In genomic region chr7:81842998-81843397, GRCm38 (mm10) we compare ENCODE assay signal across 35 mouse cellular contexts. TPM values are rescaled to one million over a fixed set of nuclear protein-coding genes. Genes with fewer than 3 reads are reported as not detected.
A peak's percentile ranks its signal among the peaks of the same experiment; 100 is the strongest.
DNase-seq lines count a peak whose midpoint lies in the region; ATAC-seq and TF ChIP-seq lines count a peak whose summit lies in the region.
"Had no signal": no experiment of that assay in that cellular context is flagged by ENCODE, and none has a peak within 500 bp of the region (broad histone marks: within the 10 kb centered on the region; RNA-seq: fewer than 3 reads in every experiment).

No protein-coding gene starts in this region.

- no peak overlapping the region for H3K9ac ChIP-seq in lung, postnatal 0 days (replicated peaks; ENCODE audit: low read depth)
- H3K9ac ChIP-seq: forebrain, embryonic 13.5 days; hindbrain, embryonic 13.5 days; intestine, embryonic 15.5 days had no signal

- no peak overlapping the region for H3K4me3 ChIP-seq in lung, postnatal 0 days (ENCODE audit: low read depth, low read length)
- 0 out of 2 replicates have a peak overlapping the region, but pooled peaks have one; percentile 6 for H3K4me3 ChIP-seq in bone marrow macrophage, adult 2 months (ENCODE audit: insufficient read depth, low read length)
- no peak overlapping the region for H3K4me3 ChIP-seq in macrophage (ENCODE audit: inconsistent target)
- H3K4me3 ChIP-seq in olfactory bulb, adult 2 months (ENCODE audit: insufficient read depth, low read depth, low read length) = no peak overlapping the region
- H3K4me3 ChIP-seq: forebrain, embryonic 10.5 days; forebrain, embryonic 13.5 days; gastrocnemius, adult 2 months; hindbrain, embryonic 10.5 days; hindbrain, embryonic 13.5 days; intestine, embryonic 15.5 days had no signal

- H3K36me3 ChIP-seq in lung, postnatal 0 days (ENCODE audit: insufficient read depth, low read length) = no peaks in the 10 kb centered on the region
- H3K36me3 ChIP-seq in macrophage (ENCODE audit: inconsistent target) = no peaks in the 10 kb centered on the region
- H3K36me3 ChIP-seq: forebrain, embryonic 10.5 days; hindbrain, embryonic 10.5 days; hindbrain, embryonic 13.5 days; intestine, embryonic 15.5 days had no signal

- DNase-seq in lung, postnatal 0 days (ENCODE audit: low spot score) = peak; percentile 28
- DNase-seq in lung, postnatal 25 days (ENCODE audit: low spot score) = no peak
- no peak for DNase-seq in embryo, embryonic 10 days (ENCODE audit: low spot score)
- no peak for DNase-seq in cerebellum, adult 11 months
- DNase-seq: adrenal gland, adult 2 months; adrenal gland, postnatal 14 days; cerebellum, adult 18-20 months; cerebellum, adult 9-10 months; cerebellum, postnatal 14 days; embryo, embryonic 11 days; gastrocnemius, adult 2 months; gastrocnemius, postnatal 14 days had no signal

- no peak overlapping the region for H3K27ac ChIP-seq in lung, postnatal 0 days (ENCODE audit: low read length)
- peak overlapping the region; percentile 49 for H3K27ac ChIP-seq in bone marrow macrophage, adult 2 months (ENCODE audit: insufficient read depth, low read depth, low read length)
- H3K27ac ChIP-seq in macrophage = peak overlapping the region; percentile 14
- peak overlapping the region; percentile 15; the same call in 1 of the 2 replicates for H3K27ac ChIP-seq in olfactory bulb, adult 2 months (ENCODE audit: insufficient read depth, low read depth, low read length)
- H3K27ac ChIP-seq: forebrain, embryonic 10.5 days; forebrain, embryonic 13.5 days; gastrocnemius, adult 2 months; hindbrain, embryonic 10.5 days; hindbrain, embryonic 13.5 days; intestine, embryonic 15.5 days had no signal

- H3K27me3 ChIP-seq in lung, postnatal 0 days (replicated peaks; ENCODE audit: insufficient read depth, low read length) = no peaks in the 10 kb centered on the region
- H3K27me3 ChIP-seq: forebrain, embryonic 13.5 days; hindbrain, embryonic 13.5 days; intestine, embryonic 15.5 days had no signal

- TF ChIP-seq POLR2A in bone marrow macrophage, adult 2 months (IDR thresholded peaks at IDR 0.05; ENCODE audit: borderline replicate concordance, low read depth, low read length) = no peak
- no peak for TF ChIP-seq POLR2A in olfactory bulb, adult 2 months (IDR thresholded peaks at IDR 0.05; ENCODE audit: insufficient read depth, low read depth, low read length)

- no peaks in the 10 kb centered on the region for H3K9me3 ChIP-seq in lung, postnatal 0 days (ENCODE audit: low read length)
- H3K9me3 ChIP-seq: forebrain, embryonic 10.5 days; forebrain, embryonic 13.5 days; hindbrain, embryonic 10.5 days; hindbrain, embryonic 13.5 days; intestine, embryonic 15.5 days had no signal

- H3K4me2 ChIP-seq in lung, postnatal 0 days (replicated peaks; ENCODE audit: low read depth, low read length) = no peak overlapping the region
- H3K4me2 ChIP-seq: forebrain, embryonic 13.5 days; heart, embryonic 11.5 days; hindbrain, embryonic 13.5 days; intestine, embryonic 15.5 days had no signal

- 26% methylated on average over 1 of the region's 1 CpGs for WGBS in lung, postnatal 0 days
- WGBS in macrophage (ENCODE audit: missing documents) = 25% methylated on average over 1 of the region's 1 CpGs
- WGBS in olfactory bulb, adult 2 months = 78% methylated on average over 1 of the region's 1 CpGs

- no peak for TF ChIP-seq CTCF in lung, postnatal 0 days (IDR thresholded peaks at IDR 0.05)
- no peak for TF ChIP-seq CTCF in bone marrow macrophage, adult 2 months (IDR thresholded peaks at IDR 0.05; ENCODE audit: low read depth, low read length)
- no peak for TF ChIP-seq CTCF in olfactory bulb, adult 2 months (IDR thresholded peaks at IDR 0.05; ENCODE audit: insufficient read depth, low read depth, low read length)

- TF ChIP-seq EP300 in lung, postnatal 0 days (IDR thresholded peaks at IDR 0.05) = no peak

- no peaks in the 10 kb centered on the region for H3K4me1 ChIP-seq in lung, postnatal 0 days (ENCODE audit: insufficient read depth, low read depth, low read length)
- peaks cover 19% of the 10 kb centered on the region for H3K4me1 ChIP-seq in bone marrow macrophage, adult 2 months (ENCODE audit: control insufficient read depth, insufficient read depth, low read length)
- H3K4me1 ChIP-seq in olfactory bulb, adult 2 months (ENCODE audit: control insufficient read depth, insufficient read depth, low read length) = peaks cover 19% of the 10 kb centered on the region
- H3K4me1 ChIP-seq: hindbrain, embryonic 10.5 days; intestine, embryonic 15.5 days had no signal

- ATAC-seq in lung, postnatal 0 days = 0 out of 2 replicates have a peak, but pooled peaks have one; percentile 21
- ATAC-seq: CD4-positive, CD25-positive, alpha-beta regulatory T cell, adult 4 months; forebrain, embryonic 13.5 days; forebrain, embryonic 16.5 days; hindbrain, embryonic 16.5 days; intestine, embryonic 15.5 days had no signal

- no peaks in the 10 kb centered on the region for H3K79me2 ChIP-seq in macrophage (ENCODE audit: inconsistent target)

RNA-seq across cellular contexts. Expression of gene Gm10160, which starts 12.6 kb away (rescaled TPM):
- not detected in 2 replicates for polyA plus RNA-seq in lung, postnatal 0 days (2015; fragmentation: Nextera tagmentation; extraction: Ambion mirVana)
- not detected in 2 replicates for polyA plus RNA-seq in bone marrow macrophage, adult 2 months (2012; ENCODE audit: insufficient read depth, insufficient read length, missing spikeins)
- not detected for total RNA-seq in macrophage (2018; cell fraction: chromatin; rRNA removed)
- not detected for total RNA-seq in macrophage (2018; cell fraction: cytosol; rRNA removed)
- not detected for total RNA-seq in macrophage (2018; cell fraction: nucleus; rRNA removed)
- polyA plus RNA-seq in macrophage (2018) = not detected in 3 replicates
- polyA plus RNA-seq in olfactory bulb, adult 2 months (2012; ENCODE audit: insufficient read depth, insufficient read length, low replicate concordance, missing spikeins) = not detected in 2 replicates
- total RNA-seq: adrenal gland, adult 2 months; adrenal gland, postnatal 14 days; adrenal gland, postnatal 4 days; gastrocnemius, adult 2 months; gastrocnemius, postnatal 14 days; gastrocnemius, postnatal 4 days; heart, adult 8-10 months; heart, postnatal 25 days; MEL had no signal
- polyA plus RNA-seq: adrenal gland, adult 2 months; brain, embryonic 14.5 days; C2C12; CD4-positive, CD25-positive, alpha-beta regulatory T cell, adult 4 months; embryonic facial prominence, embryonic 11.5 days; embryonic facial prominence, embryonic 14.5 days; forebrain, embryonic 10.5 days; forebrain, embryonic 13.5 days; forebrain, embryonic 16.5 days; heart, embryonic 11.5 days; heart, embryonic 14.5 days; heart, postnatal 0 days; hindbrain, embryonic 10.5 days; hindbrain, embryonic 13.5 days; hindbrain, embryonic 16.5 days; intestine, embryonic 15.5 days had no signal

RNA-seq across cellular contexts. Expression of gene Btbd1, which starts 13.8 kb away (rescaled TPM):
- polyA plus RNA-seq in lung, postnatal 0 days (2015; fragmentation: Nextera tagmentation; extraction: Ambion mirVana) = 51.8 and 54.3 TPM in 2 replicates
- 101 and 104 TPM in 2 replicates for polyA plus RNA-seq in bone marrow macrophage, adult 2 months (2012; ENCODE audit: insufficient read depth, insufficient read length, missing spikeins)
- 100 to 1,000 TPM in 12 of 26 experiments, 10 to 100 TPM in 14; 43.4 to 253 (median 95.3) TPM for total RNA-seq in macrophage (2018; cell fraction: chromatin; rRNA removed)
- total RNA-seq in macrophage (2018; cell fraction: cytosol; rRNA removed) = 10 to 100 TPM; 33.3 to 80.0 (median 54.7) TPM
- 100 to 1,000 TPM in 5 of 26 experiments, 10 to 100 TPM in 21; 29.6 to 130 (median 74.0) TPM for total RNA-seq in macrophage (2018; cell fraction: nucleus; rRNA removed)
- 50.7 to 145 TPM (median 61.2 TPM) in 3 replicates for polyA plus RNA-seq in macrophage (2018)
- polyA plus RNA-seq in olfactory bulb, adult 2 months (2012; ENCODE audit: insufficient read depth, insufficient read length, low replicate concordance, missing spikeins) = 204 and 340 TPM in 2 replicates

RNA-seq across cellular contexts. Expression of gene Tm6sf1, which starts 15.8 kb away (rescaled TPM):
- 12.8 and 14.4 TPM in 2 replicates for polyA plus RNA-seq in lung, postnatal 0 days (2015; fragmentation: Nextera tagmentation; extraction: Ambion mirVana)
- 241 and 248 TPM in 2 replicates for polyA plus RNA-seq in bone marrow macrophage, adult 2 months (2012; ENCODE audit: insufficient read depth, insufficient read length, missing spikeins)
- 100 to 1,000 TPM in 24 of 26 experiments, 10 to 100 TPM in 2; 42.9 to 414 (median 222) TPM for total RNA-seq in macrophage (2018; cell fraction: chromatin; rRNA removed)
- total RNA-seq in macrophage (2018; cell fraction: cytosol; rRNA removed) = 100 to 1,000 TPM in 6 of 26 experiments, 10 to 100 TPM in 20; 52.5 to 116 (median 90.3) TPM
- 100 to 1,000 TPM in 22 of 26 experiments, 10 to 100 TPM in 4; 56.2 to 552 (median 176) TPM for total RNA-seq in macrophage (2018; cell fraction: nucleus; rRNA removed)
- polyA plus RNA-seq in macrophage (2018) = 72.9 to 199 TPM (median 101 TPM) in 3 replicates
- not detected in 2 replicates for polyA plus RNA-seq in olfactory bulb, adult 2 months (2012; ENCODE audit: insufficient read depth, insufficient read length, low replicate concordance, missing spikeins)

RNA-seq across cellular contexts. Expression of gene 3110040N11Rik, which starts 53.7 kb away (rescaled TPM):
- 30.3 and 31.0 TPM in 2 replicates for polyA plus RNA-seq in lung, postnatal 0 days (2015; fragmentation: Nextera tagmentation; extraction: Ambion mirVana)
- 16.4 and 19.4 TPM in 2 replicates for polyA plus RNA-seq in bone marrow macrophage, adult 2 months (2012; ENCODE audit: insufficient read depth, insufficient read length, missing spikeins)
- total RNA-seq in macrophage (2018; cell fraction: chromatin; rRNA removed) = 10 to 100 TPM in 19 of 26 experiments, 1 to 10 TPM in 6, not detected in 1; 3.1 to 20.9 (median 12.7) TPM
- 10 to 100 TPM; 12.1 to 31.2 (median 21.3) TPM for total RNA-seq in macrophage (2018; cell fraction: cytosol; rRNA removed)
- 10 to 100 TPM in 17 of 26 experiments, 1 to 10 TPM in 9; 4.1 to 19.5 (median 11.0) TPM for total RNA-seq in macrophage (2018; cell fraction: nucleus; rRNA removed)
- polyA plus RNA-seq in macrophage (2018) = 23.4 to 27.6 TPM (median 24.6 TPM) in 3 replicates
- not detected in 2 replicates for polyA plus RNA-seq in olfactory bulb, adult 2 months (2012; ENCODE audit: insufficient read depth, insufficient read length, low replicate concordance, missing spikeins)

Comparison
In these comparisons a context has a peak if more than half of its experiments do, and no peak if none do; other contexts are left out.
1. RNA of gene Tm6sf1, which starts 15.8 kb away (polyA plus RNA-seq): 241 to 248 TPM in bone marrow macrophage, adult 2 months, 72.9 to 199 TPM in macrophage and 12.8 to 14.4 TPM in lung, postnatal 0 days; not detected in olfactory bulb, adult 2 months; every median in the first group is over 10 times any median in the second.